8 mouse cellular contexts compared by ENCODE assay signal in genomic region chr4:86856304-86857112, GRCm38 (mm10). TPM values are rescaled to one million over a fixed set of nuclear protein-coding genes. Genes with fewer than 3 reads are reported as not detected.
DNase-seq lines count a peak whose midpoint lies in the region; ATAC-seq and TF ChIP-seq lines count a peak whose summit lies in the region.

No protein-coding gene starts in this region.

- peak overlapping the region; percentile 100 for H3K9ac ChIP-seq in neural tube, embryonic 11.5 days (ENCODE audit: low read length)
- peak overlapping the region; percentile 98 for H3K9ac ChIP-seq in forebrain, embryonic 15.5 days (replicated peaks)
- peak overlapping the region; percentile 99 for H3K9ac ChIP-seq in liver, embryonic 14.5 days (replicated peaks)

- no peaks in the 10 kb centered on the region for H3K9me3 ChIP-seq in neural tube, embryonic 11.5 days (ENCODE audit: control insufficient read depth, low read length)
- no peaks in the 10 kb centered on the region for H3K9me3 ChIP-seq in forebrain, embryonic 15.5 days
- no peaks in the 10 kb centered on the region for H3K9me3 ChIP-seq in liver, embryonic 14.5 days (ENCODE audit: control insufficient read depth, low read length)

- peak; percentile 7 for DNase-seq in embryo, embryonic 10.5 days (ENCODE audit: low spot score)
- DNase-seq in embryo, embryonic 9.5 days (ENCODE audit: extremely low spot score): no peak
- no peak for DNase-seq in neural tube, embryonic 11.5 days (ENCODE audit: low spot score)
- DNase-seq in neural tube, embryonic 10.5 days (ENCODE audit: extremely low spot score, low spot score): no peak
- DNase-seq in liver, embryonic 14.5 days (ENCODE audit: low read depth in 3 of 3, low spot score in 3 of 3): no peak
- peak; percentile 20 for DNase-seq in testis, postnatal 14 days (ENCODE audit: low spot score)
- no peak for DNase-seq in urinary bladder, adult 2 months (ENCODE audit: low spot score)

- peak overlapping the region; percentile 57 for H3K4me2 ChIP-seq in neural tube, embryonic 11.5 days (ENCODE audit: low read depth)
- H3K4me2 ChIP-seq in forebrain, embryonic 15.5 days (replicated peaks): peak overlapping the region; percentile 49
- H3K4me2 ChIP-seq in liver, embryonic 14.5 days (ENCODE audit: low read depth): peak overlapping the region; percentile 91

- TF ChIP-seq CTCF in liver, embryonic 14.5 days (IDR thresholded peaks at IDR 0.05; ENCODE audit: low read depth): no peak

- peak overlapping the region; percentile 92 for H3K27ac ChIP-seq in neural tube, embryonic 11.5 days (ENCODE audit: low read depth, low read length)
- H3K27ac ChIP-seq in forebrain, embryonic 15.5 days (replicated peaks): peak overlapping the region; percentile 95
- peak overlapping the region; percentile 79 for H3K27ac ChIP-seq in liver, embryonic 14.5 days

- ATAC-seq in neural tube, embryonic 11.5 days (ENCODE audit: insufficient read depth, low FRiP score, low TSS enrichment): peak; percentile 20
- ATAC-seq in forebrain, embryonic 15.5 days (replicated peaks): no peak; the same call in 1 of the 2 replicates
- ATAC-seq in liver, embryonic 14.5 days (ENCODE audit: insufficient read depth): peak; percentile 4; the same call in 1 of the 2 replicates

- H3K4me3 ChIP-seq in neural tube, embryonic 11.5 days (ENCODE audit: low read depth, low read length): peak overlapping the region; percentile 97
- peak overlapping the region; percentile 76 for H3K4me3 ChIP-seq in forebrain, embryonic 15.5 days
- peak overlapping the region; percentile 98 to 99 for H3K4me3 ChIP-seq in liver, embryonic 14.5 days (ENCODE audit: insufficient read depth in 1 of 2, low read depth in 2 of 2, low read length in 2 of 2)

- H3K27me3 ChIP-seq in neural tube, embryonic 11.5 days (ENCODE audit: control insufficient read depth, insufficient read depth, low read length): no peaks in the 10 kb centered on the region
- no peaks in the 10 kb centered on the region for H3K27me3 ChIP-seq in forebrain, embryonic 15.5 days
- no peaks in the 10 kb centered on the region for H3K27me3 ChIP-seq in liver, embryonic 14.5 days (ENCODE audit: control insufficient read depth, insufficient read depth, low read length)

- WGBS in neural tube, embryonic 11.5 days: 2% methylated on average over 49 of the region's 50 CpGs
- WGBS in forebrain, embryonic 15.5 days: 2% methylated on average over 50 of the region's 50 CpGs
- under 1% methylated on average over 49 of the region's 50 CpGs for WGBS in liver, embryonic 14.5 days (ENCODE audit: insufficient replicate concordance)

- H3K4me1 ChIP-seq in neural tube, embryonic 11.5 days (ENCODE audit: control insufficient read depth, insufficient read depth, low read length): 0 out of 2 replicates have a peak, but pooled peaks cover 7% of the 10 kb centered on the region
- H3K4me1 ChIP-seq in forebrain, embryonic 15.5 days: peaks cover 21% of the 10 kb centered on the region
- H3K4me1 ChIP-seq in liver, embryonic 14.5 days (replicated peaks; ENCODE audit: control insufficient read depth in 2 of 2, insufficient read depth in 2 of 2, low read length in 1 of 2): peaks cover 5 to 9% of the 10 kb centered on the region in 2 experiments

- TF ChIP-seq EP300 in liver, embryonic 14.5 days (IDR thresholded peaks at IDR 0.05; ENCODE audit: low read depth): no peak

- H3K36me3 ChIP-seq in neural tube, embryonic 11.5 days (ENCODE audit: control insufficient read depth, insufficient read depth, low read length): peaks cover 18% of the 10 kb centered on the region
- peaks cover 29% of the 10 kb centered on the region for H3K36me3 ChIP-seq in forebrain, embryonic 15.5 days
- H3K36me3 ChIP-seq in liver, embryonic 14.5 days (replicated peaks; ENCODE audit: control insufficient read depth, insufficient read depth, low read depth): peaks cover 30% of the 10 kb centered on the region

RNA-seq across cellular contexts. Expression of gene Rps6, which starts 0.7 kb away (rescaled TPM):
- 682 and 700 TPM in 2 replicates for polyA plus RNA-seq in neural tube, embryonic 11.5 days (2014; fragmentation: Nextera tagmentation; extraction: Ambion mirVana)
- polyA plus RNA-seq in forebrain, embryonic 15.5 days (2015; fragmentation: Nextera tagmentation; extraction: Ambion mirVana): 414 and 432 TPM in 2 replicates
- 885 and 1,231 TPM in 2 replicates for polyA plus RNA-seq in liver, embryonic 14.5 days (2012; rRNA removed)
- polyA plus RNA-seq in liver, embryonic 14.5 days (2014; fragmentation: Nextera tagmentation; extraction: Ambion mirVana): 593 and 603 TPM in 2 replicates
- 2,335 and 2,390 TPM in 2 replicates for polyA plus RNA-seq in urinary bladder, adult 2 months (2012; rRNA removed)

RNA-seq across cellular contexts. Expression of gene Acer2, which starts 17.7 kb away (rescaled TPM):
- 9.3 and 11.4 TPM in 2 replicates for polyA plus RNA-seq in neural tube, embryonic 11.5 days (2014; fragmentation: Nextera tagmentation; extraction: Ambion mirVana)
- polyA plus RNA-seq in forebrain, embryonic 15.5 days (2015; fragmentation: Nextera tagmentation; extraction: Ambion mirVana): 10.8 and 11.3 TPM in 2 replicates
- 1.9 and 2.6 TPM in 2 replicates for polyA plus RNA-seq in liver, embryonic 14.5 days (2012; rRNA removed)
- polyA plus RNA-seq in liver, embryonic 14.5 days (2014; fragmentation: Nextera tagmentation; extraction: Ambion mirVana): 4.3 and 4.5 TPM in 2 replicates
- 261 and 377 TPM in 2 replicates for polyA plus RNA-seq in urinary bladder, adult 2 months (2012; rRNA removed)

Comparison
In these comparisons a context has a peak if more than half of its experiments do, and no peak if none do; other contexts are left out.
1. DNase-seq: peak in embryo, embryonic 10.5 days (single experiment) and testis, postnatal 14 days (single experiment); none in embryo, embryonic 9.5 days (single experiment), neural tube, embryonic 11.5 days (single experiment), neural tube, embryonic 10.5 days (single experiment), liver, embryonic 14.5 days (0 of 3) and urinary bladder, adult 2 months (single experiment).
2. RNA of gene Acer2, which starts 17.7 kb away (polyA plus RNA-seq): 261 to 377 TPM in urinary bladder, adult 2 months; 10.8 to 11.3 TPM in forebrain, embryonic 15.5 days, 9.3 to 11.4 TPM in neural tube, embryonic 11.5 days and 1.9 to 4.5 TPM in liver, embryonic 14.5 days; every median in the first group is over 10 times any median in the second.
3. Peak in every context shown above with its lines, with median percentiles within 50 percentile points of each other: H3K27ac ChIP-seq, H3K4me2 ChIP-seq, H3K4me3 ChIP-seq and H3K9ac ChIP-seq.